Mouse (Mus musculus) bone marrow, adult 2 months (tissue): Measurements from ENCODE around the gene Gsn.

Source experiments
- CTCF ChIP-seq: fragments of 200-500 bp; IDR thresholded peaks from 2 replicates; pipeline ENCODE4 v1.5.1; 2011; ENCODE audit warnings: low read length, control low read depth; ENCODE audit not compliant: control insufficient read depth, insufficient read depth
- POLR2A ChIP-seq: fragments of 200-500 bp; IDR thresholded peaks from 2 replicates; pipeline ENCODE4 v1.6.1; 2011; ENCODE audit warnings: low read depth, mild to moderate bottlenecking, control low read depth, low read length, borderline replicate concordance; ENCODE audit not compliant: control insufficient read depth

- TF ChIP-seq CTCF = no peak
- TF ChIP-seq POLR2A = no peak
Observed at GRCm38 (mm10) chr2:35260291-35260690, 4.1 kb downstream of the Gsn start.
